Mouse (Mus musculus) kidney, embryonic 15.5 days (tissue): ENCODE results near the gene Unc13c. TPM values are rescaled to one million over a fixed set of nuclear protein-coding genes. Genes with fewer than 3 reads are reported as not detected.
A peak's percentile ranks its signal among the peaks of the same experiment; 100 is the strongest.

ENCODE experiments used
- ATAC-seq: fragments of 200-750 bp; cut with Nextera tagmentation; replicated peaks from 2 replicates; pipeline ENCODE4 v1.8.0; 2017; ENCODE audit warnings: moderate TSS enrichment; ENCODE audit not compliant: low FRiP score
- H3K27ac ChIP-seq: fragments of 300-500 bp; sonication (generic); 2 replicates; pipeline ENCODE4 v1.5.1; 2015; ENCODE audit warnings: mild to moderate bottlenecking, inconsistent platforms
- H3K27me3 ChIP-seq: fragments of 300-500 bp; sonication (generic); 2 replicates; pipeline ENCODE4 v1.6.1; 2015; ENCODE audit warnings: inconsistent platforms
- H3K36me3 ChIP-seq: fragments of 300-500 bp; sonication (generic); 2 replicates; pipeline ENCODE4 v1.6.1; 2015; ENCODE audit warnings: inconsistent platforms
- H3K4me1 ChIP-seq: fragments of 300-500 bp; sonication (generic); 2 replicates; pipeline ENCODE4 v1.6.1; 2015; ENCODE audit warnings: inconsistent platforms
- H3K4me2 ChIP-seq: fragments of 300-500 bp; sonication (generic); 2 replicates; pipeline ENCODE4 v1.6.1; 2015; ENCODE audit warnings: moderate library complexity, mild to moderate bottlenecking, inconsistent platforms
- H3K4me3 ChIP-seq: fragments of 300-500 bp; sonication (generic); replicated peaks from 2 replicates; pipeline ENCODE4 v1.5.1; 2015; ENCODE audit warnings: mild to moderate bottlenecking, inconsistent platforms
- H3K9ac ChIP-seq: fragments of 300-500 bp; sonication (generic); 2 replicates; pipeline ENCODE4 v1.6.1; 2015; ENCODE audit warnings: mild to moderate bottlenecking, inconsistent platforms
- H3K9me3 ChIP-seq: fragments of 300-500 bp; sonication (generic); replicated peaks from 2 replicates; pipeline ENCODE4 v1.6.1; 2016; ENCODE audit warnings: inconsistent platforms
- WGBS: fragments of 180-500 bp; shearing (Covaris S2); methylation state at CpG from one replicate; pipeline ENCODE4 v1.1.7; 2015; ENCODE audit warnings: mixed read lengths; 5-methylcytosine and 5-hydroxymethylcytosine counted together
- polyA plus RNA-seq: library from polyadenylated mRNA; unstranded; fragments of >200 nt; fragmentation: Nextera tagmentation; extraction: Ambion mirVana; gene quantifications from 2 replicates; pipeline ENCODE4 v1.2.1, GENCODE M21; 2015

The Unc13c gene
- polyA plus RNA-seq, 1 experiment from 2014 or later = 0.52 TPM

GRCm38 (mm10) chr9:73951586-73951985, 17.2 kb downstream of the Unc13c start:
- no peak overlapping the region for H3K27ac ChIP-seq
- H3K9ac ChIP-seq = no peak overlapping the region
- H3K4me1 ChIP-seq = no peaks in the 10 kb centered on the region
- no peaks in the 10 kb centered on the region for H3K36me3 ChIP-seq
- H3K9me3 ChIP-seq = no peaks in the 10 kb centered on the region
- H3K4me3 ChIP-seq = no peak overlapping the region
- no peak for ATAC-seq
- H3K27me3 ChIP-seq = no peaks in the 10 kb centered on the region
- 76% methylated on average over 4 of the region's 4 CpGs for WGBS
- H3K4me2 ChIP-seq = no peak overlapping the region

GRCm38 (mm10) chr9:73934844-73935243, 33.9 kb downstream of the Unc13c start:
- 52% methylated on average over 4 of the region's 4 CpGs for WGBS
- no peaks in the 10 kb centered on the region for H3K36me3 ChIP-seq
- no peaks in the 10 kb centered on the region for H3K9me3 ChIP-seq
- no peak overlapping the region for H3K4me2 ChIP-seq
- no peak overlapping the region for H3K27ac ChIP-seq
- H3K4me3 ChIP-seq = no peak overlapping the region
- no peak overlapping the region for H3K9ac ChIP-seq
- H3K27me3 ChIP-seq = no peaks in the 10 kb centered on the region
- ATAC-seq = no peak
- H3K4me1 ChIP-seq = no peaks in the 10 kb centered on the region

GRCm38 (mm10) chr9:73931988-73932387, 36.8 kb downstream of the Unc13c start:
- no peak for ATAC-seq

GRCm38 (mm10) chr9:73927276-73927675, 41.5 kb downstream of the Unc13c start:
- H3K9me3 ChIP-seq = no peaks in the 10 kb centered on the region
- H3K36me3 ChIP-seq = no peaks in the 10 kb centered on the region
- WGBS = 71% methylated on average over 2 of the region's 2 CpGs

More at GRCm38 (mm10) chr9:73931988-73932387, 36.8 kb downstream of the Unc13c start:
- WGBS = 95% methylated on average over 9 of the region's 9 CpGs
- no peak overlapping the region for H3K4me3 ChIP-seq
- no peaks in the 10 kb centered on the region for H3K9me3 ChIP-seq
- no peak overlapping the region for H3K4me2 ChIP-seq
- no peaks in the 10 kb centered on the region for H3K36me3 ChIP-seq
- H3K9ac ChIP-seq = no peak overlapping the region
- no peaks in the 10 kb centered on the region for H3K27me3 ChIP-seq
- no peak overlapping the region for H3K27ac ChIP-seq
- H3K4me1 ChIP-seq = no peaks in the 10 kb centered on the region

DNA sequence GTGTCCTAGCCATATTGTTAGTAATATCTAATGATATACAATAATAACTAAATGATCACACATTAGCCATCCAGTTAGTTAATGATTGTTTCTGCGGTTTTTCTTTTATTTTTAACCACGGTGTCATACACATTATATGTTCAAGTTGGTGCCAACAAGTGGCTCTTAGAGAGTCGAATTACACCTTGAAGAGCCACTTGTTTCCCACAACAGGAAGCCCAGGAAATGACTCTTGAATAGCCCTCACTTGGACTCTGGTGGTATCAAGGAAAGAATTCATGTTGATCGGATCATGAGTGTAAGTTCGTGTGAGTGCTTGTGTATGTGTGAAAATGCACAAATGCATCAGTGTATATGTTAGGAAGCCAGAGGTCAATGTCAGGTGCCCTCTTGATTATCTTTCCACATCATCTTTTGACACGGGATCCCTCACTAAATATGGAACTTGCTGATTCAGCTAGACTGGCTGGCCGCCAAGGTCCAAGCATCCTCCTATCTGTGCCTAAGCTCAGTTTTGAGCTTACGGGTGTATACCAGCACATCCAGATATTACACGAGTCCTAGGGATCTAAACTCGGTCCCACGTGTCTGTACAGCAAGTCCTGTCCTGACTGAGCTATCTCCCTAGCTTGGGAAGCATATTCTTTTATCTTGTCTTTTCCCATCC, 46.2 kb downstream of the Unc13c start:
- no peak overlapping the region for H3K4me3 ChIP-seq
- H3K27ac ChIP-seq = no peak overlapping the region
- ATAC-seq = no peak
- H3K27me3 ChIP-seq = no peaks in the 10 kb centered on the region
- WGBS = 80% methylated on average over 11 of the region's 11 CpGs
- H3K4me2 ChIP-seq = no peak overlapping the region
- no peaks in the 10 kb centered on the region for H3K9me3 ChIP-seq
- H3K9ac ChIP-seq = no peak overlapping the region
- no peaks in the 10 kb centered on the region for H3K4me1 ChIP-seq
- no peaks in the 10 kb centered on the region for H3K36me3 ChIP-seq

More at GRCm38 (mm10) chr9:73927276-73927675, 41.5 kb downstream of the Unc13c start:
- no peak for ATAC-seq
- Histone ChIP-seq H3K9ac (no peak overlapping the region), H3K4me1 (no peaks in the 10 kb centered on the region), H3K4me3 (no peak overlapping the region), H3K27me3 (no peaks in the 10 kb centered on the region), H3K4me2 (no peak overlapping the region), H3K27ac (no peak overlapping the region)

DNA sequence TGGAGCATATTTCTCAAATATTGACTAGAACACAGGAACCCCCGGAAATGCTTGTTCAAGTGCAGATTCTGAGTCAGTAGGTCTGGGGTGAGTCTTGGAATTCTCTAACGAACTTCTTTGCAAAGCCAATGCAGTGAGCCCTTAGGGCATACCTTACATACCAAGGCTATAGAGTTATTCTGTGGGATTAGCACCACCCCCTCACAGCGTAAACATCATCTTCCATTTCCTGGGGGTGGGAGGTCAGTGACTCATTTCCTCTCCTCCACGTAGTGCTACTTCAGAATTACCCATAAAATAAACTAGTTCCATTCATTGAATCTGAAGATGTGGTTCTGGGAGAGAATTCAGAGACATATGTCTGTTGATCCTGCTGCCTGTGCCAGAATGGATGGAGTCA, 62.8 kb downstream of the Unc13c start:
- no peak overlapping the region for H3K9ac ChIP-seq
- H3K27me3 ChIP-seq = no peaks in the 10 kb centered on the region
- no peaks in the 10 kb centered on the region for H3K4me1 ChIP-seq
- H3K4me2 ChIP-seq = no peak overlapping the region
- 56% methylated on average over 4 of the region's 4 CpGs for WGBS
- H3K27ac ChIP-seq = no peak overlapping the region
- 0 out of 2 replicates have a peak, but pooled peaks cover 3% of the 10 kb centered on the region for H3K9me3 ChIP-seq
- no peak overlapping the region for H3K4me3 ChIP-seq
- no peak for ATAC-seq
- no peaks in the 10 kb centered on the region for H3K36me3 ChIP-seq

GRCm38 (mm10) chr9:73898516-73898915, 70.2 kb downstream of the Unc13c start:
- Histone ChIP-seq H3K27ac (no peak overlapping the region), H3K4me2 (no peak overlapping the region), H3K4me3 (no peak overlapping the region), H3K9me3 (peaks cover 4% of the 10 kb centered on the region; the same call in 1 of the 2 replicates), H3K4me1 (no peaks in the 10 kb centered on the region), H3K36me3 (no peaks in the 10 kb centered on the region), H3K27me3 (no peaks in the 10 kb centered on the region), H3K9ac (no peak overlapping the region)
- WGBS = 75% methylated on average over 3 of the region's 3 CpGs
- no peak for ATAC-seq

GRCm38 (mm10) chr9:73896210-73896609, 72.6 kb downstream of the Unc13c start:
- H3K27me3 ChIP-seq = no peaks in the 10 kb centered on the region
- no peaks in the 10 kb centered on the region for H3K4me1 ChIP-seq
- H3K9ac ChIP-seq = no peak overlapping the region
- 57% methylated on average over 3 of the region's 3 CpGs for WGBS
- no peak overlapping the region for H3K4me2 ChIP-seq
- no peak overlapping the region for H3K4me3 ChIP-seq
- no peaks in the 10 kb centered on the region for H3K36me3 ChIP-seq
- no peak overlapping the region for H3K27ac ChIP-seq
- H3K9me3 ChIP-seq = peaks cover 4% of the 10 kb centered on the region; the same call in 1 of the 2 replicates
- ATAC-seq = no peak

- no peak overlapping the region for H3K4me3 ChIP-seq
- H3K9ac ChIP-seq = no peak overlapping the region
- H3K4me1 ChIP-seq = no peaks in the 10 kb centered on the region
- no peak overlapping the region for H3K4me2 ChIP-seq
- no peak overlapping the region for H3K27ac ChIP-seq
- H3K9me3 ChIP-seq = no peaks in the 10 kb centered on the region
- 45% methylated on average over 1 of the region's 1 CpGs for WGBS
- H3K27me3 ChIP-seq = no peaks in the 10 kb centered on the region
- H3K36me3 ChIP-seq = no peaks in the 10 kb centered on the region
- ATAC-seq = no peak
Observed at GRCm38 (mm10) chr9:73883587-73883986, 85.2 kb downstream of the Unc13c start.

DNA sequence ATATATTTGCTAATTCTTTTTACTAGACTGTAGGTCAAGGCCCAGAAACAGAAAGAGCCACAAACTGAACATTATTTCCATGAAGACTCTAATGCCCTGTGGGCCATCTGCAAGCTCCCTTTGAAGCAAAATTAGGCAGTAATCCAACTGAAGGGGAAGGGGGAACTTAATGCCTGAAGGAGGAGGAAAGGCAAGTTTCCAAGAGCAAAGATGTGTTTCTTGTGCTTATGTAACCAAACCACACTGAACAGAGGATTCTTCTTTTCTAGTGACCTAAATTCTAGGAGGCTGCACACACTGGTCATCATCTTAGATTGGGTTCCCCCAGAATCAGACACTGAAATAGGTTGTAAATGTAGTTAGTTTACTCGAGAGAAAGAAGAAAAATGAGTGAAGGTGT, 85.6 kb downstream of the Unc13c start:
- H3K4me3 ChIP-seq = no peak overlapping the region
- ATAC-seq = no peak
- no peaks in the 10 kb centered on the region for H3K27me3 ChIP-seq
- H3K27ac ChIP-seq = no peak overlapping the region
- 60% methylated on average over 1 of the region's 1 CpGs for WGBS
- H3K4me2 ChIP-seq = no peak overlapping the region
- no peaks in the 10 kb centered on the region for H3K4me1 ChIP-seq
- no peak overlapping the region for H3K9ac ChIP-seq
- no peaks in the 10 kb centered on the region for H3K36me3 ChIP-seq
- no peaks in the 10 kb centered on the region for H3K9me3 ChIP-seq

- Histone ChIP-seq H3K27me3 (no peaks in the 10 kb centered on the region), H3K36me3 (no peaks in the 10 kb centered on the region), H3K4me2 (no peak overlapping the region), H3K27ac (no peak overlapping the region), H3K9me3 (no peaks in the 10 kb centered on the region), H3K4me1 (no peaks in the 10 kb centered on the region), H3K4me3 (no peak overlapping the region), H3K9ac (no peak overlapping the region)
- ATAC-seq = no peak
- 86% methylated on average over 5 of the region's 5 CpGs for WGBS
Observed at GRCm38 (mm10) chr9:73882393-73882919, 86.3 kb downstream of the Unc13c start.

DNA sequence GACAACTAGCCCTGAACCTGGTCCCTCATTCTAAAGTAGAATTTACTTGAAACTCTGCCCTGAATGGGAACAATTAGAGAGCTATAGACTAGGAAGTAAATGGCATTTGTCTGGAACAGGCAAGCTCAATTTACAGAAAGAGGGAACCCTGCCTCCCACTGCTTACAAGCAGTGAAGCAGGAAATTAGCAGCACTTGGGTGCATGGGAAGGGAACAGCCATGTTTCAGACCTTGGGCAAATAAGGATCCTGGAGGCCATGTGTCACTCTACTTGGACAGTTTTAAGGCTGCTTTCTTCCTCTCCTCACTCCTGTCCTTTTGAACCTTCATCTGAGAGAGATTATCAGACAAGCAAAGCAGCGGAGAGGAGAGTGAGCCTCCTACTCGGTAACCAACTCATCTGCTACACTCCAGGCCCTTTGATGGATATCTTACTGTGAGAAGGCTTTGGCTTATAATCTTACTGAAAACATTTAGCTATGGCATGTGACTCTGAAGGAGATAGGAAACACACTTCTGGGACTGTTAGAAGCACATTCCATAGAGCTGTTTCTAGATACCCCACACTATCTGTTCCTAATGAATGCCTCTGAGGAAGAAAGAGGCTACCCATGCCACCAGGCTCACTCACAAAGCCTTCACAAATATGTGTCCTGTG, 101.2 kb downstream of the Unc13c start:
- Histone ChIP-seq H3K9ac (no peak overlapping the region), H3K27me3 (no peaks in the 10 kb centered on the region), H3K9me3 (peaks cover 4% of the 10 kb centered on the region; the same call in 1 of the 2 replicates), H3K4me1 (peaks cover 15% of the 10 kb centered on the region), H3K27ac (peak overlapping the region; percentile 84), H3K4me2 (no peak overlapping the region), H3K4me3 (no peak overlapping the region), H3K36me3 (no peaks in the 10 kb centered on the region)
- ATAC-seq = peak; percentile 93
- WGBS = 11% methylated on average over 2 of the region's 2 CpGs
